Mouse (Mus musculus): ENCODE measurements around the gene Vmn1r17.
"Not testable (repeated sequence)": the region's sequence is repeated elsewhere in the genome, so short reads cannot be mapped to it uniquely, and the experiment has no call there.

Gene Vmn1r17

GRCm38 (mm10) chr6:57363627-57364026 lies at the start of gene Vmn1r17:
TSS of gene Vmn1r17 (minus strand) at chr6:57363727.
- DNase-seq (ENCODE audit: inconsistent age in 2 of 2, low spot score in 1 of 2), result no peak

GRCm38 (mm10) chr6:57403480-57403879 lies 40.0 kb upstream of the Vmn1r17 start, which contains the start of gene Vmn1r19:
TSS of gene Vmn1r19 (plus strand) at chr6:57403780.
- DNase-seq (ENCODE audit: inconsistent age in 2 of 2, low spot score in 1 of 2), result not testable (repeated sequence)

DNA sequence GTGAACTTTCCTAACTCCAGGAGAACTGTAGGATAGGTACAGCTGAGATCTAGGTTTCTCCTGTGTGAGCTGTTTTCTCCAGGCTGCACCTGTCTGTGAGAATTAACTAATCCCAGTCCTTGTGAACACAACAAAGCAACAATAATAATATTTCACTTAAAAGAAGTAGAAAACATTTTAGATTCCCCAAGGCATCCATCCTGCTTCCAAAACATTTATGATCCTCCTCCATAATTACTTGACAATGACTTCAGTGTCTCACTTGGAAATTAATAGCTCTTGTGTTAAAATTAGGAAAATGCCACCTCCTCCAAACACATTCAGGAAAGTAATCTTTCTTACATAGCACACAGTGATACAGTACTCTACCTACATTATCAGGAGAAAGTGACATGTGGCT lies 32.2 kb upstream of the Vmn1r17 start, which contains the start of gene Vmn1r18:
Gene Vmn1r18 (minus strand): TSS at position 101 of the 400 bp plus-strand sequence.
- no peak for DNase-seq (ENCODE audit: inconsistent age in 2 of 2, low spot score in 1 of 2)

DNA sequence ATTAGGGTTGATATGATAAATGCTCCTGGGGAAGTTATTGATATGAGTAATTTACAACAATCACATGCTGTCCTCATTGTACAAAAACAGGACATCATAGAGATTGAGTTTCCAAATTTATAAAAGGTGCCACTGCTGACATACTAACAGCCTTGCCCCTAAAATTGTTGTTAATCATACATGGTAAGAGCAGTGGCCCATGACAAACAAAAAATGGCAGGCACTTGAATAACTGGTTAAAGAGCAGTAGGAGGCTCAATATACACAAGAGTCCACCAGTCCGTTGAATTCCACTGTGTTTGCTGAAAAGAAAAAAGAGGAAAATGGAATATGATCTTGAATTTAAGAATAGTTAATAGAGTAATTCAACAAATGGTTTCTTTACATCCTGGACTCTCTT lies 4.0 kb upstream of the Vmn1r17 start:
- no peak for DNase-seq (ENCODE audit: inconsistent age in 2 of 2, low spot score in 1 of 2)

DNA sequence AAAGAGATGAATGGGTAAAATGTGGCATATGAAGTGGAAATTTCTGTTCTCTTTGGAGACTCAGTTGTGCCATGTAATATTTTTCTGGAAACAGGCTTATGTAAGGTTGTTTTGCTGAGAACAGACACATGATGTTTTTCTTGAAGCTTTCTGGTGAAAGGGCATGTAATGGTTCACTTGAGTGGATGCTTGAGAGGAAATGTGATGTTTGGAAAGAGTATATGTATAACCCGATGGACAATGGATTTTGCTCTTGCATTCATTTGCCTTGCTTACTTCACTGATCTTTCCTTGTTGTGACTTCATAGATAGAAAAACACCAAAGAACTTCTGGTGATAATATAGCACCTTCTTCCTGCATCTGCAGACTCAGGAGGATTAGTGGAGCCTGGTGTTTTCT lies 2.3 kb upstream of the Vmn1r17 start:
- not testable (repeated sequence) for DNase-seq (ENCODE audit: inconsistent age in 2 of 2, low spot score in 1 of 2)

- no peak for DNase-seq (ENCODE audit: inconsistent age in 2 of 2, low spot score in 1 of 2)
Measured at GRCm38 (mm10) chr6:57356864-57357263, 6.7 kb downstream of the Vmn1r17 start.

DNA sequence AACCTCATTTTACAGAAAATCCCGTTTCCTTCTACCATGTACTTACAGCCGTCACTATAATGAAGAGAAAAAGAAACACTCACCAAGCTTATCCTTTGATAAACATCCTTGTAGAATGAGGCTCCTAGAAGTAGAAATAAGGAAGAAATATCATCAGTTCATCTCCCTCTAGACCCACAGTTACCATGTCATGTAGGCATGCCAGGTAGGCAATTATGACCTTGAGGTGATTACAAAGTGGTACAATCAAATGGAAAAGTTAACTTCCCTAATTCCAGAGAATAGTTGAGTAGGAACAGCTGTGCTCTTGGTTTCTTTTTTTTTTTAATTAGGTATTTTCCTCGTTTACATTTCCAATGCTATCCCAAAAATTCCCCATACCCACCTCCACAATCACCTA lies 34.1 kb downstream of the Vmn1r17 start, which contains the start of gene Vmn1r16:
Gene Vmn1r16 (minus strand): TSS at position 101 of the 400 bp plus-strand sequence.
- no peak for DNase-seq (ENCODE audit: inconsistent age in 2 of 2, low spot score in 1 of 2)

DNA sequence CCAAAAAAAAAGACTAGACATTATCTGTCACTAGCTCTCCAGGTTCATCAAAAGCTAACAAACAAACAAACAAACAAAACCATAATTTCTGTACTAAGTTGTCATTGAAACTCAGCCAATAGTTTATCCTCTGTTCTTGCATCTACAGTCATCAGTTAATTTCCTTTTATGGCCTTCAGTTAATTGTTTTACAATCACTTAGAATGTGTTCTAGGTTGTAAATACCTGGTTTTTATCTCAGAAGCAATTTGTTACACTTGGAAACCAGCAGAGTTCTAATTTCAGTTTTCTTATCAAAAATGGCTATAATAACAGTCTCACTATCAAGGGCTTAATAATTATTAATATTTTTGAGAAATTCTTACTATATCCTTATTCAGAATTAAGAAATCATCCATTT lies 37.4 kb downstream of the Vmn1r17 start:
- DNase-seq (ENCODE audit: inconsistent age in 2 of 2, low spot score in 1 of 2), result no peak

Data from adrenal gland, adult (tissue).